Mouse (Mus musculus) G1E (cell line): Measurements from ENCODE around the gene Prkar2a. TPM values are rescaled to one million over a fixed set of nuclear protein-coding genes. Genes with fewer than 3 reads are reported as not detected.
"Not testable (repeated sequence)": the region's sequence is repeated elsewhere in the genome, so short reads cannot be mapped to it uniquely, and the experiment has no call there.

Source experiments
- ATAC-seq: 2 replicates; pipeline ENCODE4 v1.8.0; 2016; ENCODE audit warnings: mild to moderate bottlenecking; ENCODE audit not compliant: insufficient number of reproducible peaks, poor library complexity, low FRiP score, severe bottlenecking; ENCODE audit errors: extremely low read depth
- DNase-seq: peaks from one replicate; pipeline ENCODE4 v3.0.0; 2012; ENCODE audit warnings: low spot score
- H3K27me3 ChIP-seq: 2 replicates; pipeline ENCODE4 v1.6.1; 2012; ENCODE audit warnings: mild to moderate bottlenecking, low read length, inconsistent platforms; ENCODE audit not compliant: insufficient read depth
- H3K36me3 ChIP-seq: replicated peaks from 2 replicates; pipeline ENCODE3; 2012; ENCODE audit warnings: mild to moderate bottlenecking, inconsistent platforms
- H3K4me1 ChIP-seq: 2 replicates; pipeline ENCODE4 v1.6.1; 2012; ENCODE audit warnings: low read depth, low read length, inconsistent platforms, mixed read lengths; ENCODE audit not compliant: insufficient read depth
- H3K4me3 ChIP-seq: 2 replicates; pipeline ENCODE4 v1.5.1; 2012; ENCODE audit warnings: low read depth, mild to moderate bottlenecking, inconsistent platforms, low read length, moderate library complexity, mixed read lengths
- H3K9me3 ChIP-seq: replicated peaks from 2 replicates; pipeline ENCODE4 v1.6.1; 2012; ENCODE audit warnings: inconsistent platforms
- CTCF ChIP-seq: IDR thresholded peaks from 2 replicates; pipeline ENCODE4 v1.5.1; 2012; ENCODE audit warnings: low read depth, low read length, inconsistent platforms, mixed read lengths
- GATA1 ChIP-seq: IDR thresholded peaks from 2 replicates; pipeline ENCODE4 v1.6.1; 2012; ENCODE audit warnings: borderline replicate concordance, low read length, inconsistent platforms, mixed read lengths
- GATA2 ChIP-seq: IDR thresholded peaks from 2 replicates; pipeline ENCODE4 v1.6.1; 2012; ENCODE audit warnings: low read depth, low read length, inconsistent platforms, borderline replicate concordance
- POLR2AphosphoS5 ChIP-seq: IDR thresholded peaks from 2 replicates; pipeline ENCODE4 v1.6.1; 2012; ENCODE audit warnings: low read depth, low read length, inconsistent platforms; ENCODE audit not compliant: insufficient replicate concordance
- TAL1 ChIP-seq: conservative IDR thresholded peaks from 2 replicates; pipeline ENCODE4 v1.6.1; 2012; ENCODE audit warnings: low read depth, low read length, inconsistent platforms, mixed read lengths
- polyA plus RNA-seq: library from polyadenylated mRNA; stranded (reverse); fragments of >175 nt; gene quantifications from 2 replicates; pipeline ENCODE4 v1.2.3, GENCODE M21; 2012
- total RNA-seq, 2 experiments: library from RNA; stranded (forward) in 1 of 2; stranded (reverse) in 1 of 2; fragments of 200-1000 nt in 1 of 2; fragments of >200 nt in 1 of 2; fragmentation: Nextera tagmentation in 1 of 2; gene quantifications; 2 replicates each; pipeline ENCODE4 v1.2.3; 2014 to 2017

The Prkar2a gene
- total and polyA plus RNA-seq, 3 experiments, result 0.38 TPM; not detected in 2

GRCm38 (mm10) chr9:108654566-108655464 lies 34.3 kb upstream of the Prkar2a start:
- no peak for ATAC-seq
- TF ChIP-seq CTCF (no peak), GATA2 (no peak), POLR2AphosphoS5 (no peak), GATA1 (no peak), TAL1 (no peak)
- H3K27me3 ChIP-seq, result no peaks in the 10 kb centered on the region
- H3K4me1 ChIP-seq, result peaks cover 23% of the 10 kb centered on the region
- DNase-seq, result peak; percentile 19
- no peaks in the 10 kb centered on the region for H3K9me3 ChIP-seq
- H3K36me3 ChIP-seq, result no peaks in the 10 kb centered on the region
- H3K4me3 ChIP-seq, result peak overlapping the region; percentile 33; the same call in 1 of the 2 replicates

- ATAC-seq, H3K27me3 ChIP-seq, H3K9me3 ChIP-seq, DNase-seq, H3K36me3 ChIP-seq, H3K4me3 ChIP-seq: not testable (repeated sequence)
- peaks cover 17% of the 10 kb centered on the region for H3K4me1 ChIP-seq
These were observed 33.2 kb upstream of the Prkar2a start for GRCm38 (mm10) chr9:108655865-108656264.

GRCm38 (mm10) chr9:108661677-108662612 lies 27.2 kb upstream of the Prkar2a start, which contains the start of gene Slc25a20:
Slc25a20 (plus strand) TSS chr9:108662088.
- peak; percentile 97 for ATAC-seq

GRCm38 (mm10) chr9:108662660-108663059 lies 26.5 kb upstream of the Prkar2a start:
- H3K4me3 ChIP-seq, result peak overlapping the region; percentile 89
- no peak for TF ChIP-seq TAL1
- TF ChIP-seq GATA1, result no peak
- TF ChIP-seq GATA2, result no peak

More at GRCm38 (mm10) chr9:108661677-108662612, 27.2 kb upstream of the Prkar2a start, which contains the start of gene Slc25a20:
- TF ChIP-seq GATA2 (no peak), POLR2AphosphoS5 (no peak), CTCF (no peak), GATA1 (no peak), TAL1 (no peak)
- H3K9me3 ChIP-seq, result no peaks in the 10 kb centered on the region
- peak; percentile 75 for DNase-seq
- peaks cover 6% of the 10 kb centered on the region for H3K36me3 ChIP-seq
- H3K4me3 ChIP-seq, result peak within 1 kb of the TSS; percentile 89
- peaks cover 17% of the 10 kb centered on the region for H3K4me1 ChIP-seq
- no peaks in the 10 kb centered on the region for H3K27me3 ChIP-seq

DNA sequence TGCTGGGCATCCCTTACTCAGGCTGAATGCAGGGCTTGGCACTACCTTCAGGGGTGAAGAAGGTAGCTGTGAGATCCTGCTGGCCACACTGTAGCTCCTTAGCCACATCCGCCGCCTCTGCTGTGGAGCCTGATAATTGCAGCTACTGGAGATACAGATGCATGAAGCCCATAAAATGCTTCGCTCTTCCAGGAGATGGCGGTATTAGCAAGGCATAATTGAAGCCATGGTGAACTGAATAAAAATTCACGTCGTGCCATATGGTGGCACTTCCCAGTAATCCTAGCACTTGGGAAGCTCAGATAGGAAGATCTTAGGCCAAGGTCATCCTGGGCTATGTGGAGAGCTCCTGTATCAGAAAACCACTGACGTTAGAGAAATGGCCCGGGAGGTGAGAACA lies 19.2 kb upstream of the Prkar2a start:
- TF ChIP-seq TAL1 (no peak), GATA1 (no peak), GATA2 (no peak), POLR2AphosphoS5 (no peak), CTCF (no peak)
- peaks cover 62% of the 10 kb centered on the region for H3K36me3 ChIP-seq
- no peaks in the 10 kb centered on the region for H3K27me3 ChIP-seq
- ATAC-seq (no peak), DNase-seq (no peak)
- no peaks in the 10 kb centered on the region for H3K9me3 ChIP-seq
- H3K4me1 ChIP-seq, result peaks cover 3% of the 10 kb centered on the region; the same call in 1 of the 2 replicates
- H3K4me3 ChIP-seq, result no peak overlapping the region

More at GRCm38 (mm10) chr9:108662660-108663059, 26.5 kb upstream of the Prkar2a start:
- Histone ChIP-seq H3K9me3 (no peaks in the 10 kb centered on the region), H3K4me1 (peaks cover 19% of the 10 kb centered on the region), H3K27me3 (no peaks in the 10 kb centered on the region), H3K36me3 (peaks cover 13% of the 10 kb centered on the region)
- DNase-seq (no peak), ATAC-seq (no peak)

DNA sequence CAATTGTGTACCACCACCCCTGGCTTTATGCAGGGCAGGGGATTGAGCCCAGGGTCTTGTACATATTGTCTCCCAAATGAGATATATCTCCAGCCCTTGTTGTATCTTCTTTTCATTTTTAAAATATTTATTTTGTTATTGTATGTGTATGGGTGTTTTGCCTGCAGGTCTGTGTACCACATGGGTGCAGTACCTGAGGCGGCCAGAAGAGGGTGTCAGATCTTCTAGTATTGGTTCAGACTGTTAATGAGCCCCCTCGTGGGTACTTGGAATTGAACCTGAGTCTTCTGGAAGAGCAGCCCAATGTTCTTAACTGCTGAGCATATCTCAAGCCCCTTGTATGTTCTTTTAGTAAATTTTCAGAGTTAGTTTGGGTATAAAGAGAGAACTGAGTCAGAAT lies 16.0 kb upstream of the Prkar2a start:
- Histone ChIP-seq H3K9me3 (no peaks in the 10 kb centered on the region), H3K27me3 (no peaks in the 10 kb centered on the region), H3K4me1 (no peaks in the 10 kb centered on the region), H3K36me3 (peaks cover 73% of the 10 kb centered on the region), H3K4me3 (no peak overlapping the region)
- TF ChIP-seq TAL1 (no peak), CTCF (peak; percentile 26), GATA1 (no peak), POLR2AphosphoS5 (no peak), GATA2 (no peak)
- ATAC-seq, result no peak
- DNase-seq, result no peak
